ENCODE assay signal across 18 mouse cellular contexts in genomic region chr1:66365600-66365999, GRCm38 (mm10).
DNase-seq lines count a peak whose midpoint lies in the region.
"Had no signal": no experiment of that assay in that cellular context is flagged by ENCODE, and none has a peak within 500 bp of the region (broad histone marks: within the 10 kb centered on the region; RNA-seq: fewer than 3 reads in every experiment).

No protein-coding gene starts in this region.

- DNase-seq in frontal cortex, postnatal 36 days (ENCODE audit: low spot score in 2 of 2): peak; percentile 42 to 68
- DNase-seq in frontal cortex, postnatal 14 days (ENCODE audit: low spot score in 2 of 2): no peak
- peak; percentile 75 for DNase-seq in right cerebral cortex, adult 18-20 months
- no peak for DNase-seq in right cerebral cortex, postnatal 14 days
- DNase-seq in layer of hippocampus, postnatal 14 days (ENCODE audit: low spot score in 2 of 2): peak; percentile 22 to 62
- DNase-seq in right cerebral cortex, postnatal 25 days: peak; percentile 41
- DNase-seq in thymus, postnatal 4 days: no peak
- DNase-seq in yolk sac, embryonic 10.5 days (ENCODE audit: low spot score): no peak
- DNase-seq: cerebellum, adult 11-12 months; cerebellum, postnatal 10 days; heart, adult 11 months; heart, postnatal 14 days; kidney, adult 2 months; kidney, postnatal 10 days; liver, embryonic 13.5 days; lung, embryonic 14.5 days; lung, postnatal 36 days; thymus, postnatal 36 days had no signal

Comparison
In these comparisons a context has a peak if more than half of its experiments do, and no peak if none do; other contexts are left out.
1. DNase-seq: peak in frontal cortex, postnatal 36 days (2 of 2), right cerebral cortex, adult 18-20 months (single experiment), layer of hippocampus, postnatal 14 days (2 of 2) and right cerebral cortex, postnatal 25 days (single experiment); none in frontal cortex, postnatal 14 days (0 of 2), right cerebral cortex, postnatal 14 days (single experiment), thymus, postnatal 4 days (single experiment) and yolk sac, embryonic 10.5 days (single experiment).